Mouse (Mus musculus): ENCODE measurements around the gene Ntf5.
"Not testable (repeated sequence)": the region's sequence is repeated elsewhere in the genome, so short reads cannot be mapped to it uniquely, and the experiment has no call there.

Gene Ntf5

DNA sequence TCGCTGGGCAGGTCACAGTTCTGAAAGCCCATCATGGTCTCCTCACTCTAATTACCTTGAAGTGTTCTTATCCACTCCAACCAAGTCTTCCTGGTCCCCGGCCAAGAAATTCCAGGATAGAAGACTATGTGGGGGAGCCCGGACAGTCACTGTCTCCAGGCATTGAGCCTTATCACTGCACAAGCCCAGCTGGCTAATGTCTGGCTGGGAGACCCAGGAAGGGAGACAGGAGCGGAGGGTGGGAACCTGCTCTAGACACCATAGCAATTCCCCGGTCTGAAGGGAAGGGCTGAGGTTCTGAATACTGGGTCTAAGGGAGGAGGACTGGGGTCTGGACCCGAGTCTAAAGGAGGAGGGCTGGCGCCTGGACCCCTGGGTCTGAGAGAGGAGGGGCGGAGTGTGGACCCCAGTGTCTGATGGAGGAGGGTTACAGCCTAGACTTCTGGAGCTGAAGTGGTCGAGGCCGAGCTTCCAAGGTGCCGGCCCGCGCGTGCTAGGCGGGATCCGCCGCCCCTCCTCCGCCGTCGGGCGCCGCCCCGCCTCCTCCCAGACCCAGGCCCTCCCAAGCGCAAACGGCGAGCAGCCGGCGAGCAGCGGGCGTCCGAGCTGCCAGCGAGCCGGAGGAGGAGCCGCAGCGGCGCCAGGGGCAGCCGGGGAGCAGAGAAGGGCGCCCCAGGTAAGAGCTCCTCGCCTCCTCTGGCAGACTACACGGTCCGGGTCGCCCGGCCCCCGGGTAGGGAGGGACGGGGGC, at the start of gene Ntf5:
Ntf5 (plus strand) TSS at position 583 of the 751 bp plus-strand sequence.
- DNase-seq: peak; percentile 44

DNA sequence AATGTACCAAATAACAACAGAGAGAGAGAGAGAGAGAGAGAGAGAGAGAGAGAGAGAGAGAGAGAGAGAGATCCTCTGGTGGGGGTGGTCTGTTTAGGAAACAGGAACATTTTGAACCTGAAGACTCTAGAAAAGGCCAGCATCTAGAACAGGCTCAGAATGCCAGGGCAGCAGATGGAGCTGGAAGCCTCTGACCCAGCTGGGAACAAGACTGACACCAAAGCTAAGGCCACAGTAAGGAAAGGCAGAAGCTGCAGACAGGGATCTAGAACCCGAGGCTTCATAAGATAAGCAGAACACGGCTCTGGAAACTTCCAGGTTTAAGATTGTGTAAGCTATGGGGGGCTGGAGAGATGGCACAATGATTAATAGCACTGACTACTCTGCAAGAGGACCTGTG, 49.5 kb upstream of the Ntf5 start:
- no peak for DNase-seq

DNA sequence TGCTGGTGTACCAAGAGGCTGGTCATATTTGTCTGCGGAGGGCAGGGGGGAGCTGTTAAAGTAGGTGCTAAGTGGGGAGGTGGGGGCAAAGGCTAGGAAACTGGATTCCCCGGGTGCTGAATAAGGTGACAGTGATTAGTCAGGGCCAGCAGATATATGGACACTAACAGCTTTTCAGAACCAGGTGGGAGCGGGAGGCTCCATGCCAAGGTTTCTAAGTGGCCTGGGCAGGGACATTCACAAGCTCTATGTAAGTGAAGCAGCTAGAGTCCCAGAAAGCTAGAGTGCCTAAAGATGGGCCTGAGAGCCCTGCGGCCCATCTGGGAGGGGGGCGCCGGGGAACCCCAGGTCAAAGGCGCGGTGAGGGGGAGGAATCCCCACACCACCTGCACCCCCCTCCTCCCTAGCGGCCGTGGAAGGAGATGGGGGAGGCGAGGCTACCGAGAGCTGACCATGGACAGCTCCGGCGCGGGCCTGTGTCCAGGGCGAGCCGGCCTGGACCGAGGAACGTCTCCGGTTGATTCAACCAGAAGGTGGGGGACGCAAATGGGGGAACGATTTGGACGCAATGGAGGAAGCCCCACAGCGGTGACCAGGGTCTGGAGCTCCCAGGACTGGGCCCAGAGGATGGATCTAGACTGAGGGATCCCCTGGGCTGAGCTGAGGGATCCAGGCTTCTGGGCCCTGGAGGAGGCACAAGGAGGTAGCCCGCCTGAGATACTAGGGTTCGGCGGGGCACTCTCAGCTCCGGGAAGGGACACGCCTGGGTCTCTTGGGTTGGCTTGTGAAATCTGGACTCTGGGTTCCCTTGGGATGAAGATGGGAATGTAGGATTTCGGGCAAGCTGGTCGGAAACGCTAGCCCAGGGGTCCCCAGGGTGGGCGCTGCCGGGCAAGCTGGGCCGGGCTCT, 47.5 kb upstream of the Ntf5 start:
- DNase-seq: no peak

DNA sequence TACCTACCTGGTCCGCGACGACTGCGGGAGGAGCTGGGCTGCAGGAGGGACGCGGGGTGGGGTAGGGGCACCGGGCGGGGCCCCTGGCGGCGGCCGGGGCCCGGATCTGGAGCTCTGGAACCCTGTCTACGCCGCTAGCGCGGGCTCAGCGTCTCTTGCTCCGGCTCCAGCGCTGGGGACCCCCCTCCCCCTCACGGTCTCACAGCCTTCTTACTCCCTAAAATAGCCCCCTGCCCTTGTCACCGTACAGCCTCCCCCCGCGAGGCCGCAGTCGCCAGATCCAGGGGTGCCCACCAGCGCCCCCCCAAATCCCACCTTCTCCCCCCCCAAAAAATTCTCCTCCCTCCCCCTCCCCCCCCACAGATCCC, 46.9 kb upstream of the Ntf5 start, which contains the start of gene Ppfia3:
Ppfia3 (minus strand) TSS at position 368 of the 368 bp plus-strand sequence.
- DNase-seq: no peak

DNA sequence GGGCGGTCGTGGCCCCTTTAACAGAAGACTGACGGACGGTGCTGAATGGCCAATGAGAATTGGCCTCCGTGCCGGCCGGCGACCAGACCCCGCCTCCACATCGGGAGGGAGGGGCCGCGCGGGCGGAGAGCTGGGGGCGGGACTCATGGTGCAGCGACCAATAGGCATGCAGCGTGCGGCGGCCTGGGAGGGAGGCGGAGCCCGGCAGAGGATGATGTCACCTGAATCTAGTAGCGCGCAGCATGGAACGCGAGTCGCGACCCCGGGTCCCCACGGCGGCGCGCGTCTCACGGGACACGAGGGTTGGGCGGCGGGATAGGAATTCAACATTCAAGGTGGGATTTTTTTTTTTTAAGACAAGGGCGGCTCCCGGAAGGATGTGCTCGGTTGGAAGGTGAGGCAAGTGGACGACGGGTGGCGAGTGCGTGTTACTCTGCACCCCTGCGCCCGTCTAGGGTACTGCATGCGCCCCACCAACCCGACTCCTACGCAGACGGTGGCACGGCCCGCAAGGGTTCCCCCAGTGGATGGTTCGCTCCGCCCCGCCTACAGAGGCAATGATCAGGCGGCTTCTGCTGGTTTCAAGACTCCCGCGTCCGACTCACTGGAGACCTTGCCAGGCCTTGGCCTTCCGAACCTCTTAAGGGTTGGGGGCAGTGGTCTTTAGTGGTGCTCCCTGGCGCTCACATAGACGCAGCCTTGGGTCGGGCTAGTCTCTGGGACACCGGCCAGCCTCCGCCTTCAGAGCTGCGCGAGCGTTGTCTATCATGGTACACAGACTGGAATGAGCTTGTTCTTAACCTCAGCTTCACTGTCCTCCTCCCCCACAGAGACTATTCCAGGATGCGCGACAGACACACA, 46.2 kb upstream of the Ntf5 start:
- DNase-seq: peak; percentile 97

DNA sequence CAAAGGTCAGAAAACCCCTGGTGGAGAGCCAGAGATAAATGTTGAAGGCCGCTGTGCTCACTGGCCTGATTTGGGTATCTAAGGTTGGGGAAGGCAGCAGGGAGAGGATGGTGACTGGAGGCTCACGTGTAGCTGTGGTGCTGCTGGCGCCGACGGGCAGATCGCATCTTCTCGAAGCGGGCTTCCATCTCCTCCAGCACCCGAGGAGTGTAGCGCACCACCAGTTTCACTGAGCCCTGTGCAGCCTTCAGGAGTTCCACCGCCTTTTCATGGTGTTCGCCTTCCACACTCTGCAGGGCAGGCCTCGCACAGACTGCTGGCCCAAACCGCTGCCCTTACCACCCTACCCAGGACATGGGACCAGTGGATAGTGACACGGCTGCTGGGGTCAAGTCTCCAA, 45.3 kb upstream of the Ntf5 start:
- DNase-seq: no peak

DNA sequence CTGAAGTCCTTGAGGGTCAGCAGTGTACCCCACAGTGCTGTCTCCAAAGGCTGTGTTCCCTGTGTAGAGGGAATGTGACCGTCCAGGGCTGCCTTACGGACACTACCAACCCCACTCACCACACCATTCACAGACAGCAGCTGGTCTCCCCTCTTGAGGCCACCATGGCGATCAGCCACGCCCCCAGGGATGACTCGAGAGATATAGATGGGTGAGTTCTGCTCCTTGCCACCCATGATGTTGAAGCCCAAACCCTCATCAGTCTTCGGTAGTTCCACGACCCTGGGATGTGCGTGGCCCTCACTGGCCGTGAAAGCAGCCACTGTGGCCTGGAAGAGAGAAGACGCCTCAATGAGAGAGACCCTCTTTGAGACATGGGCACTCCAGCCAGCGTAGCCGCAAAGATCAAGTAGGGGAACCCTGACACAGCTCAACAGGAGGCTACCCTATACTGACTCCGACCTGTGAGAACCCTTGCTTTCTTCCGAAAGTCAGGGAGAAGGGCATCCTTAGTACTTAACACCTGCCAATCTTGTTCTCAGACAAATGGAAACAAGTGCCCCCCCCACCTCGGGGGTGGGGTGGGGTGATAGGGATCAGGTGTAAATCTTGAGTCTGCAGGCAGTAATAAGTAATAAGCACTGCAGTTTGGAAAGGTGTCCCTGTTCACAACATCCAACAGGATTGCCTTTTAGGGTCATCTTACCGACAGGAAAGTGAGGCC, 44.3 kb upstream of the Ntf5 start:
- DNase-seq: no peak

DNA sequence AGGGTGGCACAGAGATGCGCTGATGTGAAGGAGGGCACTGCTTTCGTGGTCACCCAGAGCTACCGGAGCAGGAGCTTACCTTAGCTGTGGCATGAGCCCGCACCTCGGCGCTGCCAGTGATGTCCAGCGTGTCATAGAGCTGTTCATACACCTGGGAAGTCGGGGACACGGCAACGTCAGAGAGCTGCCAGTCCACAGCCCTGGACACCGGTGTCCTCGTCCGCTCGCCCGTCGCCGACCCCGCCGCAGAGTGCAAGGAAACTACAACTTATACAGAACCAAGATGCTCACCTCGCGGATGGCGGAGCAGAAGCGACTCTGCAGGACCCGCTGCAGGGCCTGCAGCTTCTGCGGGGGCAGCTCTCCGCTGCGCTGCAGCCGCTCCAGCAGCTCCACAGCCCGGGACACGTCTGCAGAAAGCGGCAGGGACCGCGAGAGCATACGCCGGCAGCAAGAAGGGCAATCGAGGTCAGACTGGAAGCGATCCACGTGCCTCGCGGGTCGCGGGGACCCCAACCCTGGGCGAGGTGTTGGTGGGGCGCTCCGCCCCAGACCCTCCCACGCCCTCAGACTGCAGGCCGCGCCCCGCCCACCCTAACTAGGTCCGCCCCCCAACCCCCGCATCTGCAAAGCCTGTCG, 43.5 kb upstream of the Ntf5 start:
- DNase-seq: no peak

DNA sequence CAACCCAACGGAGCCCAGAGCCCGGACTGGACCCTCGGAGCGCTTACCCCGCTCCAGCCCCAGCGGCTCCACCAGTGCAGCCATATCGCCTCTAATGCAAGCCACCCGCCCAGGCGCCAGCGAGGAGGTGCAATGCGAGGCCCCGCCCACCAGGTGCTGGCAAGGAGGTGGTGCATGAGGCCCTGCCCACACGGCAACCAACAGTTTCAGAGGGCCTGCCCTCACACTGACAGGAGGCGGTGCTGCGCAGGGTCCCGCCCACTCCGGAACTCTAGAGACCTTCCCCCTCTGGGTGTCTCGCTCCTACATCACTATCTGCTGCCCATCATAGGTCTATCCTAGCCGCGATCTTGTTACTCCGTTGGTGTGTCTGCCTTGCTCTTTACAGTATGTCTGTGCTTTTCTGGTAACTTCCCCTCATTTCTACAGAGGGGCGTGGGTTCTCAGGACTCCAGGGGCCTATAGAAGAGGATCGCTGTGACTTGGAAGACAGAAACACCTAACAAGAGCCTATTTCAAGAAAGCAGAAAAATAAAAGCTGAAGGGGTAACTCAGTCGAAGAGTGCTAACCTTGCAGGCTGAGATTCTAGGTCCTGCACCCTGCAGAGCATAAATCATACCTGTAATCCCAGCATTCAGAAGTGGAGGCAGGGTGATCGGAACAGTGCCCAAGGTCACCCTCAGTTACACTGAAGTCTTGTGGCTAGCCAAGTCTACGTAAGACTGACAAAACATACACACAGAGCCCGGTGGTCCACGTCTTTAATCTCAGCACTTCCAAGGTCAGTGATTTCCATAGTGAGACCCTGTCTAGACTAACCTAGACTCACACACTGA, 42.8 kb upstream of the Ntf5 start, which contains the start of gene Lin7b:
Lin7b (minus strand) TSS at position 109 of the 837 bp plus-strand sequence.
- DNase-seq: peak; percentile 94

DNA sequence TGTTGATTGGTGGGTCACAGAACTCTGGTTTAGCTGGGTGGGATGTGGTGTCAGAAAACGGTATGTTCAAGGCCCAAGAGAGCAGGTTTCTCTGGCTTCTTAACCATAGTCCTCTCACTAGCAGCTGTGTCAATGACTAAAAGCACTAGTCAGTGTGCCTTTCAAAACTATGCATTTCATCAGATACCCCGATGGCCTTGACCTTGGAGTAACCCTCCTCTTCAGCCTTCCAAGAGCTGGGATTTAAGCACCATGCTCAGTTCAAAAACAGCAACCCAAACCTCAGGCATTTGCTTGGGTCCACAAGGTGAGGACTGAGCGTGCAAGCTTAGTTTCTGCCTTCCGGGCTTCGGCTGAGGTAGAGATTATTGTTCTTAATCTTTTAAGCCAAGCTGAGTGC, 41.1 kb upstream of the Ntf5 start:
- no peak for DNase-seq

DNA sequence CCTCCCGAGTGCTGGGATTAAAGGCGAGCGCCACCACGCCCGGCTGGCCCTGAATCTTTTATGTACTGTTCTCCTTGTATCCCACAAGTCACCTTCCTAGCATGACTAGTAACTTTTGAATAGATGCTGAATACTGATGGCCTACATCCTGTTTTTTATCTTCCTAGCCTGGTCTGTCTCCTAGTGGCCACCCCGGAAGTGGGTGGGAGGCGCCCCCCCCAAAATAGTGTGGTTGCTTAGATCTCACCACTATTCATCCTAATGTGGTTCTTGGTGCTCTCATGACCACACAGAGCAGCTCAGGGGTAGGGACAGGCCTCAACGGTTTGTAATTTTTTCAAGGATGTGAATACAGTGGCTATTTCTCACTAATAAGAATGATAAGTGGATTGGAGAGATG, 38.9 kb upstream of the Ntf5 start:
- no peak for DNase-seq

DNA sequence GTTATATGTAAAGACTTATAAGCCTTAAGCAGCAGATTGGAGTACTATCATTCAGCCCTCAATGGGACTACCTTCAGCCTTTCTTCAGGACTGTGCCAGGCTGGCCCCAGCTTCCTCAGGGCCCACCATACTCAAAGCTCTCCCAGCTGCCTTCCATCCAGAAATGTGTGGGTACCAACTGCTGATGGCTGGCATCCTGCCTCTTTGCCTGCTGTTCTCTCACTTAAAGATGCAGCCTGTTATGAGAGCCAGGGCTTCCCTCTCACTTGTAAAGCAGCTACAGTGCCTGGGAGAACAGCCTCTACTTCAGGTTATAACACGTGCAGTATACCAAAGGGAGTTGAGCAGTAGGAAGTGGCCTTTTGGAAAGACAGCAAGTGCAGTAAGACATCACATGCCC, 37.4 kb upstream of the Ntf5 start:
- DNase-seq: no peak

DNA sequence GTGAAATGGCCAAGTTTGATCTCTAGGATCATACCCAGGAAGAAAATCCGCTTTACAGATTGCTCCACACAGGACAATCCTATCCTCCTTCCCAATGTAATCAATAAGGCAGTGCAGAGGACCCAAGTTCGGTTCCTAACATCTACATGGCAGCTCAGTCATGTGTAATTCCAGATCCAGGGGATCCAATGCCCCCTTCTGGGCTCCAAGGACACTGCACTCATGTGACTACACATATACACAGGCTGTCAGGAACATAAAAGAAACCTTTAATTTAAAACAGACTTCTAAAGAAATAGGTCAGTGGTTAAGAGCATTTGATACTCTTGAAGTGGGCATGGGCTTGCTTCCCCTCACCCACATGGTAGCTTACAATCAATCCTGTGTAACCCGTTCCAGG, 27.4 kb upstream of the Ntf5 start:
- no peak for DNase-seq

DNA sequence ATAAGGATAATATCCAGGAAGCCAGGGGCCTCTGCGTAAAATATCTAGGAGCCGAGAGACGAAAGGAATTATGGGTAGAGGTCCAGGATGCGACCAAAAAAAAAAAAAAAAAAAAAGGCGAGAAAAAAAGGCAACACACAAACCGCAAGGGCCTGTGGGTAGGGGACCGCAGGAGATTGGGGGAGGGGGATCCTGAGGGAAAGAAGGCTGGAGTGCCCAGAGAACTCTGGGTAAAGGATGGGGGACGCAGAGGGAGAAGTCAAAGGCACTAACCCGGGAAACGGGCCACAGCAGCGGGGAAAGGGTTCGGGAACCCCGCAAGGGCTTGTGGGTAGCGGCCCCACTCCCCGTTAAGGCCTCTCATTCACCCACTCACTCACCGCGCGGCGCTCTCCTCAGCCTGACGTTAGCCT, 18.4 kb upstream of the Ntf5 start:
- DNase-seq: no peak

DNA sequence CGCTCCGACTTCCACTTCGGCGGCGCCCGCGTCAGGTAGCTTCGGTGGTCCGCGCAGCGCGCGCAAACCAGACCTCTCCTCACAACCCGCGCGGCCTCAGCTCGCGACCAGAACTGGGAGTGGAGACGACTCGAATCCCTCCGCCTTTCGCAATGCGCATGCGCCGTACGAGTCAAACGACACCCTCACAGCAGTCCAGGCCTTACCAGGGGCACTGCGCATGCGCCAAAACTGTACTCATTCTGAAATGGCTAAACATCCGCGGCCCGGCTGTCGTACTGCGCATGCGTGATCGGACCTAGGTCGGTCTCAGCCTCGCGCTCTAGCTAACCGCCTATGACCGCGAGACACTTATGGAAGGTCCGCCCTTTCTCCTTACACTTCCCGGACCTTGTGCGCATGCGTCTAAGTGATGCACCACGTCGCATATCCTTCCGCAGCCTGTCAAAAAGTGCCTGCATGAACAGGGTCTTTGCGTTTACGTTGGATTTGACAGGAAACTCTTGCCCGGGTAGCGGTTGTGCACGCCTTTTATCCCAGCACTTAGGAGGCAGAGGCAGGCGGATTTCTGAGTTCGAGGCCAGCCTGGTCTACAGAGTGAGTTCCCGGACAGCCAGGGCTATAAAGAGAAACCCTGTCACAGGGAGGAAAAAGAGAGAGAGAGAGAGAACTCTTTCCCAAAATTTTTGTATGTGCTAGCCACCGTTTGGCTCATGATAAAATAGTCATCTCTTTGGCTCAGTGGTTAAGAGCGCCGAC, 17.7 kb upstream of the Ntf5 start, which contains the start of gene Snrnp70:
Snrnp70 (minus strand) TSS at position 165 of the 759 bp plus-strand sequence.
- peak; percentile 100 for DNase-seq

DNA sequence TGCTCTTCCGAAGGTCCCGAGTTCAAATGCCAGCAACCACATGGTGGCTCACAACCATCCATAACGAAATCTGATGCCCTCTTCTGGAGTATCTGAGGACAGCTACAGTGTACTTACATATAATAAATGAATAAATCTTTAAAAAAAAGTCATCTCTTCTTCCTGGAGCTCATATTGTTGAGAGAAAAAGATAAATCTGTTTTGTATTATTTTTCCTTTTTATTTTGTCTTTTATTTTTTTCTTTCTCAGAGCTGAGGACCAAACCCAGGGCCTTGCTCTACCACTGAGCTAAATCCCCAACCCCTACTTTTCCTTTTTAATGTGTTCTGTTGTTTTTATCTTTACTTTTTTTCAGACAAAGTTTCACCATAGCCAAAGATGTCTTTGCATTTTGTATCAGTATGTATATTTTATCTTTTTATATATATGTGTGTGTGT, 17.1 kb upstream of the Ntf5 start:
- not testable (repeated sequence) for DNase-seq

DNA sequence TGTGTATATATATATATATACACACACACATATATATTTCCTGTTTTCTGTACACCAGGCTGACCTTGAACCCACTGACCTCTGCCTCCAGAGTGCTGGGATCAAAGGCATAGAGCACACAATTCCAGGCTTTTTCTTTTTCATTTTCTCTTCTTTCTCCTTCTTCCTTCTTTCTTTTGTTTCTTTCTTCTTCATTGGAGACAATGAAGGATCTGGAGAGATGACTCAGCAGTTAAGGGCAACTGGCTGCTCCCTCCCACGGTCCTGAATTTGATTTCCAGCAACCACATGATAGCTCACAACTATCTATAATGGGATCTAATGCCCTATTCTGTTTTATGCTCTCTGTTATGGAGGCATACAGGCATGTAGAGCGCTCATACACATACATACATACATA, 16.7 kb upstream of the Ntf5 start:
- no peak for DNase-seq

DNA sequence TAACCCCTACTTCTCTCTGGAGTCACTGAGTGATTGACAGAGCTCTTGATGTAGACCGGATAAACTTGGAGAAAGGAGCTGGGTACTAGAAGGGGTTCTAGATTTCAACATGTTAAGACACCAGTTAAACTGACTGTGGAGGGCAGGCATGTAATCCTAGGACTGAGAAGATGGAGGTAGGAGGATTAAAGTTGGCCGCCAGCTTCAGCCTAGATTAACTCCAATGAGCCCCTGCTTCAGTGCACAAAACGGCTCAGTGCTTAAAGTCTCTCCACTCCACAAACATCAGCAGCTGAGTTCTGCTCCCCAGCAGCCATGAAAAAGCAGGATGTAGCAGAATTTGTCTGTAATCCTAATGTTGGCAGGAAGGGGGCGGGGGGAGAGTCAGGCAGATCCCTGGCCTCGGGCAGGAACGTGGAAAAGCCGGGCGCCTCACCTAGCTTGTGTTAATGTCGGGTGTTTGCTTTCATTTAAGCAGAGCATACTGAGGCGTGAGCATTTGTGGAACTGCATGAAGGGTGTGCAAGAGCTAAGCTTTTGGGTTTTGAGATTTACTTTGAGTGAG, 11.9 kb upstream of the Ntf5 start:
- DNase-seq: no peak

DNA sequence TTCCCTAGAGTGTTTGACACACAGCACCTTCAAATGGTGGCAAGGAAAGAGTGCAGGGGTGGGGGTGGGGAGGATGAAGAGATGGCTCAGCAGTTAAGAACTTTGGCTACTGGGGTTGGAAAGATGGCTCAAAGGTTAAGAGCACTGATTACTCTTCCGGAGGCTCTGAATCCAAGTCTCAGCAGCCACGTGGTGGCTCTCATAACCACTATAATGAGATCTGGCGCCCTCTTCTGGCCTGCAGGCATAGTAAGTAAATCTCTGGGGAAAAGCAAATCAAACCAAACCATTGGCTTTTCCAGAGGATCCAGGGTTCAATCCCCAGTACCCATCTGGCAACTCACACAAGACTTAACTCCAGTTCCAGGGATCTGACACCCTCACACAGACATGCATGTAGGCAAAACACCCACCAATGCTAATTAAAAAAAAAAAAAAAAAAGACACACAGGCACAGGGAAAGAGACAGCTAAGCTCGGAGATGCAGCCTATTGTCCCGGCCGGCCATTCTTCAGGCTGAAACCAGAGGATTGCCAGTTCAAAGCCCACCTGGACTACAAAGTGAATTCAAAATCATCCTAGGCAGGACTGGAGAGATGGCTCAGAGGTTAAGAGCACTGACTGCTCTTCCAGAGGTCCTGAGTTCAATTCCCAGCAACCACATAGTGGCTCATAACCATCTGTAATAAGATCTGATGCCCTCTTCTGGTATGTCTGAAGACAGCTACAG, 9.8 kb upstream of the Ntf5 start:
- peak; percentile 77 for DNase-seq

Measured in liver (tissue).